Mouse (Mus musculus): ENCODE data around the gene Krt78.
A peak's percentile ranks its signal among the peaks of the same experiment; 100 is the strongest.
"Not testable (repeated sequence)": the region's sequence is repeated elsewhere in the genome, so short reads cannot be mapped to it uniquely, and the experiment has no call there.

Krt78 gene

GRCm38 (mm10) chr15:101954187-101954586 is at the start of gene Krt78:
TSS of gene Krt78 (minus strand) at chr15:101954287.
- no peak for DNase-seq (ENCODE audit: inconsistent age in 2 of 2, low spot score in 1 of 2)

- no peak for DNase-seq (ENCODE audit: inconsistent age in 2 of 2, low spot score in 1 of 2)
Observed at GRCm38 (mm10) chr15:102003516-102003915, 49.4 kb upstream of the Krt78 start.

GRCm38 (mm10) chr15:102002646-102003488 is 48.8 kb upstream of the Krt78 start:
- peak; percentile 79 to 90 for DNase-seq (ENCODE audit: inconsistent age in 2 of 2, low spot score in 1 of 2)

GRCm38 (mm10) chr15:101999676-102000335 is 45.7 kb upstream of the Krt78 start:
- no peak for DNase-seq (ENCODE audit: inconsistent age in 2 of 2, low spot score in 1 of 2)

- DNase-seq (ENCODE audit: inconsistent age in 2 of 2, low spot score in 1 of 2) = no peak
Observed at GRCm38 (mm10) chr15:101999156-101999555, 45.1 kb upstream of the Krt78 start.

- not testable (repeated sequence) for DNase-seq (ENCODE audit: inconsistent age in 2 of 2, low spot score in 1 of 2)
Observed at GRCm38 (mm10) chr15:101996450-101997078, 42.5 kb upstream of the Krt78 start.

- DNase-seq (ENCODE audit: inconsistent age in 2 of 2, low spot score in 1 of 2) = no peak
Observed at GRCm38 (mm10) chr15:101995484-101996236, 41.6 kb upstream of the Krt78 start.

- no peak for DNase-seq (ENCODE audit: inconsistent age in 2 of 2, low spot score in 1 of 2)
Observed at GRCm38 (mm10) chr15:101994365-101994764, 40.3 kb upstream of the Krt78 start.

GRCm38 (mm10) chr15:101990946-101991345 is 36.9 kb upstream of the Krt78 start:
- no peak for DNase-seq (ENCODE audit: inconsistent age in 2 of 2, low spot score in 1 of 2)

GRCm38 (mm10) chr15:101988714-101989113 is 34.6 kb upstream of the Krt78 start:
- no peak for DNase-seq (ENCODE audit: inconsistent age in 2 of 2, low spot score in 1 of 2)

GRCm38 (mm10) chr15:101988119-101988518 is 34.0 kb upstream of the Krt78 start:
- peak; percentile 82 to 95 for DNase-seq (ENCODE audit: inconsistent age in 2 of 2, low spot score in 1 of 2)

GRCm38 (mm10) chr15:101984746-101985145 is 30.7 kb upstream of the Krt78 start:
- no peak for DNase-seq (ENCODE audit: inconsistent age in 2 of 2, low spot score in 1 of 2)

GRCm38 (mm10) chr15:101983949-101984601 is 30.0 kb upstream of the Krt78 start:
- DNase-seq (ENCODE audit: inconsistent age in 2 of 2, low spot score in 1 of 2) = peak; percentile 91 to 98

GRCm38 (mm10) chr15:101983315-101983948 is 29.3 kb upstream of the Krt78 start:
- DNase-seq (ENCODE audit: inconsistent age in 2 of 2, low spot score in 1 of 2) = peak in 1 of 2 experiments; percentile 11

GRCm38 (mm10) chr15:101980849-101981248 is 26.8 kb upstream of the Krt78 start:
- no peak for DNase-seq (ENCODE audit: inconsistent age in 2 of 2, low spot score in 1 of 2)

GRCm38 (mm10) chr15:101977043-101977726 is 23.1 kb upstream of the Krt78 start:
- peak; percentile 96 to 97 for DNase-seq (ENCODE audit: inconsistent age in 2 of 2, low spot score in 1 of 2)

GRCm38 (mm10) chr15:101976641-101977040 is 22.6 kb upstream of the Krt78 start:
- DNase-seq (ENCODE audit: inconsistent age in 2 of 2, low spot score in 1 of 2) = peak; percentile 53 to 86

- DNase-seq (ENCODE audit: inconsistent age in 2 of 2, low spot score in 1 of 2) = peak; percentile 40 to 54
Observed at GRCm38 (mm10) chr15:101976023-101976422, 21.9 kb upstream of the Krt78 start.

- DNase-seq (ENCODE audit: inconsistent age in 2 of 2, low spot score in 1 of 2) = peak in 1 of 2 experiments; percentile 45
Observed at GRCm38 (mm10) chr15:101974083-101974845, 20.2 kb upstream of the Krt78 start.

All from adrenal gland, adult (tissue).